Mouse (Mus musculus): ENCODE measurements around the gene Aff1.
A peak's percentile ranks its signal among the peaks of the same experiment; 100 is the strongest.

Aff1 gene

GRCm38 (mm10) chr5:103799438-103799837 is 107.3 kb downstream of the Aff1 start:
- no peak for DNase-seq (ENCODE audit: inconsistent age in 2 of 2, low spot score in 1 of 2)

GRCm38 (mm10) chr5:103800009-103800408 is 107.8 kb downstream of the Aff1 start:
- DNase-seq (ENCODE audit: inconsistent age in 2 of 2, low spot score in 1 of 2) = no peak

- no peak for DNase-seq (ENCODE audit: inconsistent age in 2 of 2, low spot score in 1 of 2)
Measured at GRCm38 (mm10) chr5:103803386-103803785, 111.2 kb downstream of the Aff1 start.

- DNase-seq (ENCODE audit: inconsistent age in 2 of 2, low spot score in 1 of 2) = peak; percentile 60 to 82
Measured at GRCm38 (mm10) chr5:103803927-103804590, 111.9 kb downstream of the Aff1 start.

- DNase-seq (ENCODE audit: inconsistent age in 2 of 2, low spot score in 1 of 2) = peak in 1 of 2 experiments; percentile 69
Measured at GRCm38 (mm10) chr5:103806851-103807578, 114.8 kb downstream of the Aff1 start.

GRCm38 (mm10) chr5:103807637-103808312 is 115.6 kb downstream of the Aff1 start:
- DNase-seq (ENCODE audit: inconsistent age in 2 of 2, low spot score in 1 of 2) = no peak

GRCm38 (mm10) chr5:103809674-103810330 is 117.6 kb downstream of the Aff1 start:
- no peak for DNase-seq (ENCODE audit: inconsistent age in 2 of 2, low spot score in 1 of 2)

GRCm38 (mm10) chr5:103813291-103813690 is 121.1 kb downstream of the Aff1 start:
- peak in 1 of 2 experiments; percentile 45 for DNase-seq (ENCODE audit: inconsistent age in 2 of 2, low spot score in 1 of 2)

GRCm38 (mm10) chr5:103813997-103814542 is 121.9 kb downstream of the Aff1 start:
- DNase-seq (ENCODE audit: inconsistent age in 2 of 2, low spot score in 1 of 2) = peak in 1 of 2 experiments; percentile 20

GRCm38 (mm10) chr5:103814551-103815248 is 122.5 kb downstream of the Aff1 start:
- DNase-seq (ENCODE audit: inconsistent age in 2 of 2, low spot score in 1 of 2) = peak in 1 of 2 experiments; percentile 60

GRCm38 (mm10) chr5:103815249-103815617 is 123.1 kb downstream of the Aff1 start:
- DNase-seq (ENCODE audit: inconsistent age in 2 of 2, low spot score in 1 of 2) = no peak

GRCm38 (mm10) chr5:103816718-103817117 is 124.5 kb downstream of the Aff1 start:
- DNase-seq (ENCODE audit: inconsistent age in 2 of 2, low spot score in 1 of 2) = peak in 1 of 2 experiments; percentile 36

GRCm38 (mm10) chr5:103817754-103818153 is 125.6 kb downstream of the Aff1 start:
- peak; percentile 85 to 96 for DNase-seq (ENCODE audit: inconsistent age in 2 of 2, low spot score in 1 of 2)

- DNase-seq (ENCODE audit: inconsistent age in 2 of 2, low spot score in 1 of 2) = no peak
Measured at GRCm38 (mm10) chr5:103818602-103819001, 126.4 kb downstream of the Aff1 start.

GRCm38 (mm10) chr5:103819674-103820073 is 127.5 kb downstream of the Aff1 start:
- no peak for DNase-seq (ENCODE audit: inconsistent age in 2 of 2, low spot score in 1 of 2)

- peak in 1 of 2 experiments; percentile 31 for DNase-seq (ENCODE audit: inconsistent age in 2 of 2, low spot score in 1 of 2)
Measured at GRCm38 (mm10) chr5:103821062-103821461, 128.9 kb downstream of the Aff1 start.

- no peak for DNase-seq (ENCODE audit: inconsistent age in 2 of 2, low spot score in 1 of 2)
Measured at GRCm38 (mm10) chr5:103821500-103822298, 129.5 kb downstream of the Aff1 start.

GRCm38 (mm10) chr5:103822949-103823348 is 130.8 kb downstream of the Aff1 start:
- DNase-seq (ENCODE audit: inconsistent age in 2 of 2, low spot score in 1 of 2) = peak in 1 of 2 experiments; percentile 53

GRCm38 (mm10) chr5:103828304-103828703 is 136.1 kb downstream of the Aff1 start:
- DNase-seq (ENCODE audit: inconsistent age in 2 of 2, low spot score in 1 of 2) = no peak

GRCm38 (mm10) chr5:103828729-103829128 is 136.6 kb downstream of the Aff1 start:
- peak in 1 of 2 experiments; percentile 30 for DNase-seq (ENCODE audit: inconsistent age in 2 of 2, low spot score in 1 of 2)

Measured in adrenal gland, adult (tissue).